Mouse (Mus musculus) limb, embryonic 15.5 days (tissue): ENCODE measurements around the gene Srms. TPM values are rescaled to one million over a fixed set of nuclear protein-coding genes. Genes with fewer than 3 reads are reported as not detected.
A peak's percentile ranks its signal among the peaks of the same experiment; 100 is the strongest.

Experiments
- ATAC-seq: fragments of 200-750 bp; cut with Nextera tagmentation; 2 replicates; pipeline ENCODE4 v1.8.0; 2017; ENCODE audit warnings: low read depth, moderate TSS enrichment; ENCODE audit not compliant: insufficient number of reproducible peaks, low FRiP score, low TSS enrichment
- H3K27ac ChIP-seq: fragments of 300-500 bp; sonication (generic); 2 replicates; pipeline ENCODE4 v1.5.1; 2015; ENCODE audit warnings: moderate library complexity, mild to moderate bottlenecking, inconsistent platforms
- H3K27me3 ChIP-seq: fragments of 300-500 bp; sonication (generic); 2 replicates; pipeline ENCODE4 v1.6.1; 2015; ENCODE audit warnings: inconsistent platforms
- H3K36me3 ChIP-seq: fragments of 300-500 bp; sonication (generic); 2 replicates; pipeline ENCODE4 v1.6.1; 2015; ENCODE audit warnings: inconsistent platforms
- H3K4me1 ChIP-seq: fragments of 300-500 bp; sonication (generic); 2 replicates; pipeline ENCODE4 v1.6.1; 2015; ENCODE audit warnings: inconsistent platforms
- H3K4me2 ChIP-seq: fragments of 300-500 bp; sonication (generic); 2 replicates; pipeline ENCODE4 v1.6.1; 2015; ENCODE audit warnings: mild to moderate bottlenecking, inconsistent platforms
- H3K4me3 ChIP-seq: fragments of 300-500 bp; sonication (generic); 2 replicates; pipeline ENCODE4 v1.5.1; 2015; ENCODE audit warnings: mild to moderate bottlenecking, inconsistent platforms
- H3K9ac ChIP-seq: fragments of 300-500 bp; sonication (generic); 2 replicates; pipeline ENCODE4 v1.6.1; 2015; ENCODE audit warnings: inconsistent platforms
- H3K9me3 ChIP-seq: fragments of 300-500 bp; sonication (generic); 2 replicates; pipeline ENCODE4 v1.6.1; 2016; ENCODE audit warnings: inconsistent platforms
- WGBS: fragments of 180-500 bp; shearing (Covaris S2); methylation state at CpG from one replicate; pipeline ENCODE4 v1.1.7; 2015; 5-methylcytosine and 5-hydroxymethylcytosine counted together
- polyA plus RNA-seq: library from polyadenylated mRNA; unstranded; fragments of >200 nt; fragmentation: Nextera tagmentation; extraction: Ambion mirVana; gene quantifications from 2 replicates; pipeline ENCODE4 v1.2.1, GENCODE M21; 2015

The Srms gene
- polyA plus RNA-seq, 1 experiment from 2014 or later = 0.26 TPM

- ATAC-seq = no peak
- peaks cover 9% of the 10 kb centered on the region; the same call in 1 of the 2 replicates for H3K4me1 ChIP-seq
- H3K27ac ChIP-seq = no peak overlapping the region
- H3K4me3 ChIP-seq = no peak overlapping the region
- H3K9me3 ChIP-seq = no peaks in the 10 kb centered on the region
- no peak overlapping the region for H3K4me2 ChIP-seq
- H3K9ac ChIP-seq = no peak overlapping the region
- WGBS = 76% methylated on average over 6 of the region's 6 CpGs
- H3K27me3 ChIP-seq = peaks cover 57% of the 10 kb centered on the region
- H3K36me3 ChIP-seq = no peaks in the 10 kb centered on the region
These were observed 55.2 kb downstream of the Srms start for GRCm38 (mm10) chr2:181157716-181158302.

- H3K9ac ChIP-seq = no peak overlapping the region
- 76% methylated on average over 4 of the region's 4 CpGs for whole genome bisulfite sequencing
- ATAC-seq = no peak
- peaks cover 62% of the 10 kb centered on the region for H3K27me3 ChIP-seq
- no peak overlapping the region; the same call in 1 of the 2 replicates for H3K4me2 ChIP-seq
- no peaks in the 10 kb centered on the region for H3K36me3 ChIP-seq
- H3K4me3 ChIP-seq = peak overlapping the region; percentile 25; the same call in 1 of the 2 replicates
- H3K4me1 ChIP-seq = peaks cover 9% of the 10 kb centered on the region; the same call in 1 of the 2 replicates
- H3K9me3 ChIP-seq = no peaks in the 10 kb centered on the region
- H3K27ac ChIP-seq = no peak overlapping the region
These were observed 55.8 kb downstream of the Srms start for GRCm38 (mm10) chr2:181157180-181157579.

DNA sequence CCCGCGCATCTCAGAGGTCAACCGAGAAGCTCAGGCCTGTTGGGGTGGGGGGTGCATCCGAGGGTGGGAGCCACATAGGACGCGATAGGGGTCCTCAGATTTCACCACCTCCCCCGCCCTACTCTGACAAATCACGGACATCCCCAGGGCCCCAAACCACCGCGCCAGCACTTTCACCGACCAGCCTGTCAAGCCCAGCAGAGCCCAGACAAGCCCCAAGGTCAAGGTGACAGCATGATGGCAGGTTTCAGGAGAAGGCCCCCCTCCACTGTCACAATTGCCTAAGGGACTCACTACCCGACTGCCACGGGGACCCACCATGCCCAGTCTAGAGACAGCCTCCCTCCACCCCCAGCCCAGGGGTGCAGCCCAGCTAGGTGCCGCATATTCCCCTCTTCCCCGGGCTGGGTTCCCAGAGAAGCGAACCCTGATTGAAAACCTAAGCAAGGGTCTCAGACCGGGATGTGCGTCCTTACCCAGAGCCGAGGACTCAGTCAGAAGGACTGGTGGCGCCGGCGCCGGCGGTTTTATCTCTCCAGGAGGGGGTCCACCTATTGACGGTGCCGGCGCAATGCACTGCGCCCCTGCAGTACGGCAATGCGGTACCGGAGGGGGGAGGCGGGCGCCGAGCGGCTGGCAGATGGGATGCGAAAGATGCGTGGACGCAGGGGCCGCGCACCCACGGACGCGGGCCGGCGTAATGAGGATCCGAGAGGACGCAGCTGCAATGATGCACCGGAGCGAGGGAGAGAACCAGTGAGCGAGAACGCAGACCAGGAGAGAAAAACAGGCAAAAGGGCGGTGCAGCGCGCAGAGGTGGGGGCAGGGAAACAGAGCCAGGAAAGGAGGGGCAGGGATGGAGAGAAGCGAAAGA lies 56.5 kb downstream of the Srms start, which contains the start of gene Eef1a2:
Eef1a2 (minus strand) TSS at position 767 of the 874 bp plus-strand sequence.
- Histone ChIP-seq H3K9ac (no peak within 1 kb of the TSS), H3K4me2 (peak within 1 kb of the TSS; percentile 35), H3K27ac (no peak within 1 kb of the TSS), H3K36me3 (no peaks in the 10 kb centered on the region), H3K9me3 (no peaks in the 10 kb centered on the region), H3K4me3 (peak within 1 kb of the TSS; percentile 25), H3K4me1 (peaks cover 9% of the 10 kb centered on the region; the same call in 1 of the 2 replicates), H3K27me3 (peaks cover 67% of the 10 kb centered on the region)
- 3% methylated on average over 55 of the region's 55 CpGs for WGBS
- ATAC-seq = no peak

GRCm38 (mm10) chr2:181155801-181156200 lies 57.2 kb downstream of the Srms start:
- Histone ChIP-seq H3K4me3 (no peak overlapping the region), H3K27me3 (peaks cover 74% of the 10 kb centered on the region), H3K9me3 (no peaks in the 10 kb centered on the region), H3K9ac (no peak overlapping the region), H3K4me1 (peaks cover 9% of the 10 kb centered on the region; the same call in 1 of the 2 replicates), H3K36me3 (no peaks in the 10 kb centered on the region), H3K27ac (no peak overlapping the region), H3K4me2 (no peak overlapping the region)
- 62% methylated on average over 4 of the region's 4 CpGs for WGBS
- ATAC-seq = no peak

Other genes with a start within 250 kb of the Srms start
- 147 and 148 TPM in 2 replicates for gene Arfgap1, start 246.0 kb downstream of the Srms start, polyA plus RNA-seq
- gene Col20a1, start 226.7 kb downstream of the Srms start, polyA plus RNA-seq = 1.2 and 1.8 TPM in 2 replicates
- 1.3 and 1.5 TPM in 2 replicates for gene Chrna4, start 169.6 kb downstream of the Srms start, polyA plus RNA-seq
- 0.15 TPM in 1 of 2 replicates, not detected in the other for gene Kcnq2, start 77.9 kb downstream of the Srms start, polyA plus RNA-seq
- not detected in 2 replicates for gene Eef1a2, start 56.2 kb downstream of the Srms start, polyA plus RNA-seq
- 230 and 254 TPM in 2 replicates for gene Ppdpf, start 25.9 kb downstream of the Srms start, polyA plus RNA-seq
- 2.1 and 2.2 TPM in 2 replicates for gene Ptk6, start 10.4 kb downstream of the Srms start, polyA plus RNA-seq
- 0.14 and 0.25 TPM in 2 replicates for gene Fndc11, start 6.8 kb upstream of the Srms start, polyA plus RNA-seq
- 1.3 and 1.4 TPM in 2 replicates for gene Helz2, start 28.8 kb upstream of the Srms start, polyA plus RNA-seq
- 14.1 and 15.1 TPM in 2 replicates for gene Gmeb2, start 74.8 kb upstream of the Srms start, polyA plus RNA-seq
- 0.77 and 2.5 TPM in 2 replicates for gene Stmn3, start 101.3 kb upstream of the Srms start, polyA plus RNA-seq
- 35.8 and 36.3 TPM in 2 replicates for gene Rtel1, start 106.6 kb upstream of the Srms start, polyA plus RNA-seq
- 40.4 and 42.1 TPM in 2 replicates for gene Zgpat, start 151.7 kb upstream of the Srms start, polyA plus RNA-seq
- 59.0 and 64.8 TPM in 2 replicates for gene Arfrp1, start 152.2 kb upstream of the Srms start, polyA plus RNA-seq
- gene Lime1, start 166.9 kb upstream of the Srms start, polyA plus RNA-seq = 22.7 and 23.7 TPM in 2 replicates
- 4.2 and 4.8 TPM in 2 replicates for gene Zbtb46, start 246.2 kb upstream of the Srms start, polyA plus RNA-seq